In genomic region chr8:45236164-45236912, GRCm38 (mm10) we compare ENCODE assay signal across 9 mouse cellular contexts. TPM values are rescaled to one million over a fixed set of nuclear protein-coding genes. Genes with fewer than 3 reads are reported as not detected.
DNase-seq lines count a peak whose midpoint lies in the region; ATAC-seq and TF ChIP-seq lines count a peak whose summit lies in the region.
"Had no signal": no experiment of that assay in that cellular context is flagged by ENCODE, and none has a peak within 500 bp of the region (broad histone marks: within the 10 kb centered on the region; RNA-seq: fewer than 3 reads in every experiment).

No protein-coding gene starts in this region.

- no peaks in the 10 kb centered on the region for H3K9me3 ChIP-seq in embryonic facial prominence, embryonic 11.5 days (replicated peaks; ENCODE audit: control insufficient read depth, low read length)
- H3K9me3 ChIP-seq in heart, postnatal 0 days (replicated peaks; ENCODE audit: control insufficient read depth, low read length): no peaks in the 10 kb centered on the region

- H3K36me3 ChIP-seq in embryonic facial prominence, embryonic 11.5 days (replicated peaks; ENCODE audit: control insufficient read depth, insufficient read depth, low read depth, low read length): no peaks in the 10 kb centered on the region
- no peaks in the 10 kb centered on the region for H3K36me3 ChIP-seq in heart, postnatal 0 days (replicated peaks; ENCODE audit: control insufficient read depth, insufficient read depth, low read length)

- no peak overlapping the region for H3K4me3 ChIP-seq in embryonic facial prominence, embryonic 11.5 days (ENCODE audit: low read depth, low read length)
- H3K4me3 ChIP-seq in heart, postnatal 0 days (ENCODE audit: low read depth, low read length): no peak overlapping the region

- TF ChIP-seq EP300 in heart, postnatal 0 days (IDR thresholded peaks at IDR 0.05; ENCODE audit: low read depth): no peak

- no peak overlapping the region for H3K27ac ChIP-seq in embryonic facial prominence, embryonic 11.5 days (replicated peaks; ENCODE audit: low read depth, low read length)
- H3K27ac ChIP-seq in heart, postnatal 0 days (ENCODE audit: low read depth): no peak overlapping the region

- no peak overlapping the region for H3K4me2 ChIP-seq in embryonic facial prominence, embryonic 11.5 days (ENCODE audit: low read depth, low read length)
- no peak overlapping the region for H3K4me2 ChIP-seq in heart, postnatal 0 days (ENCODE audit: low read depth, low read length)

- DNase-seq in 416B (ENCODE audit: low read depth) (peak; percentile 46), adipocyte (ENCODE audit: low spot score) (peak; percentile 58)
- peak; percentile 86 for DNase-seq in embryonic facial prominence, embryonic 11.5 days (ENCODE audit: low spot score)
- DNase-seq in heart, postnatal 0 days (ENCODE audit: low spot score): peak; percentile 55
- peak; percentile 18 to 75 for DNase-seq in kidney, postnatal 36 days
- DNase-seq in lung, adult 18-20 months: peak; percentile 22 to 27
- DNase-seq in retina, embryonic 14.5 days (ENCODE audit: low spot score): peak; percentile 91

- peak; percentile 81; the same call in 1 of the 2 replicates for ATAC-seq in embryonic facial prominence, embryonic 11.5 days (replicated peaks; ENCODE audit: insufficient number of reproducible peaks, low FRiP score, low TSS enrichment, low read depth)
- 0 out of 2 replicates have a peak, but pooled peaks have one; percentile 39 for ATAC-seq in heart, postnatal 0 days (ENCODE audit: insufficient read depth, low read depth)
- no peak for ATAC-seq in erythroblast, adult 5-6 weeks (replicated peaks; ENCODE audit: low FRiP score, poor library complexity, severe bottlenecking)

- 30% methylated on average over 14 of the region's 14 CpGs for WGBS in embryonic facial prominence, embryonic 11.5 days
- 31% methylated on average over 14 of the region's 14 CpGs for WGBS in heart, postnatal 0 days

- no peaks in the 10 kb centered on the region for H3K27me3 ChIP-seq in embryonic facial prominence, embryonic 11.5 days (ENCODE audit: control insufficient read depth, insufficient read depth, low read length)
- H3K27me3 ChIP-seq in heart, postnatal 0 days (ENCODE audit: control insufficient read depth, insufficient read depth, low read length): no peaks in the 10 kb centered on the region

- peak; percentile 69 for TF ChIP-seq CTCF in heart, postnatal 0 days (IDR thresholded peaks at IDR 0.05; ENCODE audit: low read depth)

- no peaks in the 10 kb centered on the region for H3K4me1 ChIP-seq in embryonic facial prominence, embryonic 11.5 days (ENCODE audit: control insufficient read depth, insufficient read depth, low read length)
- no peaks in the 10 kb centered on the region for H3K4me1 ChIP-seq in heart, postnatal 0 days (ENCODE audit: control insufficient read depth, insufficient read depth)

- no peak overlapping the region for H3K9ac ChIP-seq in embryonic facial prominence, embryonic 11.5 days (replicated peaks; ENCODE audit: low read length)
- no peak overlapping the region for H3K9ac ChIP-seq in heart, postnatal 0 days (replicated peaks; ENCODE audit: low read depth, low read length)

RNA-seq across cellular contexts. Expression of gene F11, which starts 25.5 kb away (rescaled TPM):
- 0.22 TPM in 1 of 2 replicates, not detected in the other for polyA plus RNA-seq in embryonic facial prominence, embryonic 11.5 days (2014; fragmentation: Nextera tagmentation; extraction: Ambion mirVana)
- not detected in 2 replicates for total RNA-seq in heart, postnatal 0 days (2014; rRNA removed; ENCODE audit: low replicate concordance)
- not detected in 2 replicates for polyA plus RNA-seq in heart, postnatal 0 days (2015; fragmentation: Nextera tagmentation; extraction: Ambion mirVana)
- not detected in 2 replicates for total RNA-seq in erythroblast, adult 5-6 weeks (2015; ENCODE audit: low replicate concordance)
- not detected in 2 replicates for total RNA-seq in erythroblast, adult 5-6 weeks (2017; ENCODE audit: low replicate concordance)
- polyA plus RNA-seq: spleen, adult 2 months had no signal

RNA-seq across cellular contexts. Expression of gene Klkb1, which starts 58.3 kb away (rescaled TPM):
- polyA plus RNA-seq in embryonic facial prominence, embryonic 11.5 days (2014; fragmentation: Nextera tagmentation; extraction: Ambion mirVana): not detected in 2 replicates
- total RNA-seq in heart, postnatal 0 days (2014; rRNA removed; ENCODE audit: low replicate concordance): not detected in 2 replicates
- not detected in 2 replicates for polyA plus RNA-seq in heart, postnatal 0 days (2015; fragmentation: Nextera tagmentation; extraction: Ambion mirVana)
- total RNA-seq in erythroblast, adult 5-6 weeks (2015; ENCODE audit: low replicate concordance): not detected in 2 replicates
- not detected in 2 replicates for total RNA-seq in erythroblast, adult 5-6 weeks (2017; ENCODE audit: low replicate concordance)

Comparison
In these comparisons a context has a peak if more than half of its experiments do, and no peak if none do; other contexts are left out.
1. DNase-seq: peak in every context shown above with its lines; median percentile 91 in retina, embryonic 14.5 days; 86 in embryonic facial prominence, embryonic 11.5 days; 58 in adipocyte; 55 in heart, postnatal 0 days; 46 in kidney, postnatal 36 days; 46 in 416B; 24 in lung, adult 18-20 months.